Mouse (Mus musculus) myocyte (in vitro differentiated cells): ENCODE data around the gene Gm29735.

Experiments
- E2F4 ChIP-seq: IDR thresholded peaks from one replicate; pipeline ENCODE4 v1.6.1; 2011; ENCODE audit warnings: mild to moderate bottlenecking, control low read depth, moderate library complexity; ENCODE audit not compliant: insufficient read depth
- MYOD1 ChIP-seq, 3 experiments: IDR thresholded peaks; one replicate each; pipeline ENCODE4 v1.6.1; 2011; ENCODE audit warnings: control low read depth in 2 of 3, low read depth in 2 of 3, mild to moderate bottlenecking in 2 of 3, moderate library complexity in 1 of 3; ENCODE audit not compliant: insufficient read length in 2 of 3, control insufficient read depth in 1 of 3
- POLR2A ChIP-seq: IDR thresholded peaks from one replicate; pipeline ENCODE4 v1.6.1; 2011; ENCODE audit warnings: low read depth, mild to moderate bottlenecking, control low read depth, moderate library complexity; ENCODE audit not compliant: insufficient read length
- TCF12 ChIP-seq: IDR thresholded peaks from one replicate; pipeline ENCODE4 v1.6.1; 2011; ENCODE audit warnings: mild to moderate bottlenecking, control low read depth; ENCODE audit not compliant: poor library complexity, insufficient read depth, severe bottlenecking
- USF1 ChIP-seq: IDR thresholded peaks from one replicate; pipeline ENCODE4 v1.6.1; 2011; ENCODE audit warnings: low read depth, mild to moderate bottlenecking, control low read depth, moderate library complexity

DNA sequence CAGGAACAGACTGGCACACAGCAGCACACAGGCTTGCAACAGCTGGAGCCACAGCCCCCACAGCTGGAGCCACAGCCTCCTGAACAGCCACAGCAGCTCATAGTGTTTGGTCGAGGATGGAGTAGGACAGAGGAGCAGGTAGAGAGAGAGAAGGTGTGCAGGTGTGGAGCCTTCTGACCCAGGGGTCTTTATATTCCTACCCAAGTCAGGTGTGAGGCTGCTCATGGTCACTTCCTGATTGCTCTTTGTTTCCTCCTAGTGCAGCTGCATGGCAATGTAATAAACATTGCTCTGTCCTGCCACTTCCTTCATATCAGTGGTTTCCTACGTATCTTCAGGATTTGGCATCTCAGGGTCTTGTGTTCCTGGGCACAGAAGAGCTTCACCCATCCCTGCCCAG, 33.4 kb upstream of the Gm29735 start, which contains the start of gene Gm10153:
- no peak for TF ChIP-seq TCF12
- no peak for TF ChIP-seq USF1
- TF ChIP-seq POLR2A, result no peak
- no peak for TF ChIP-seq E2F4
- no peak for TF ChIP-seq MYOD1 (IDR thresholded peaks at IDR 0.05; ENCODE audit: control insufficient read depth in 1 of 3, insufficient read length in 2 of 3, low read depth in 2 of 3)
